Mouse (Mus musculus) limb, embryonic 13.5 days (tissue): ENCODE measurements around the gene Psmc1. TPM values are rescaled to one million over a fixed set of nuclear protein-coding genes. Genes with fewer than 3 reads are reported as not detected.

ENCODE experiments used
- ATAC-seq: fragments of 200-750 bp; cut with Nextera tagmentation; 2 replicates; pipeline ENCODE4 v1.8.0; 2017; ENCODE audit warnings: low read depth, moderate number of reproducible peaks, moderate TSS enrichment; ENCODE audit not compliant: low FRiP score
- H3K27ac ChIP-seq: fragments of 300-500 bp; sonication (generic); 2 replicates; pipeline ENCODE4 v1.5.1; 2015; ENCODE audit warnings: inconsistent platforms, mild to moderate bottlenecking, moderate library complexity
- H3K27me3 ChIP-seq: fragments of 300-500 bp; sonication (generic); 2 replicates; pipeline ENCODE4 v1.6.1; 2015; ENCODE audit warnings: mild to moderate bottlenecking, inconsistent platforms
- H3K36me3 ChIP-seq: fragments of 300-500 bp; sonication (generic); 2 replicates; pipeline ENCODE4 v1.6.1; 2015; ENCODE audit warnings: inconsistent platforms, mild to moderate bottlenecking, moderate library complexity
- H3K4me1 ChIP-seq: fragments of 300-500 bp; sonication (generic); 2 replicates; pipeline ENCODE4 v1.6.1; 2015; ENCODE audit warnings: inconsistent platforms
- H3K4me2 ChIP-seq: fragments of 300-500 bp; sonication (generic); replicated peaks from 2 replicates; pipeline ENCODE4 v1.6.1; 2015; ENCODE audit warnings: inconsistent platforms, mild to moderate bottlenecking, moderate library complexity
- H3K4me3 ChIP-seq: fragments of 300-500 bp; sonication (generic); 2 replicates; pipeline ENCODE4 v1.5.1; 2015; ENCODE audit warnings: moderate library complexity, mild to moderate bottlenecking, inconsistent platforms
- H3K9ac ChIP-seq: fragments of 300-500 bp; sonication (generic); 2 replicates; pipeline ENCODE4 v1.6.1; 2015; ENCODE audit warnings: mild to moderate bottlenecking, inconsistent platforms
- H3K9me3 ChIP-seq: fragments of 300-500 bp; sonication (generic); 2 replicates; pipeline ENCODE4 v1.6.1; 2016; ENCODE audit warnings: inconsistent platforms
- WGBS: fragments of 180-500 bp; shearing (Covaris S2); methylation state at CpG from one replicate; pipeline ENCODE4 v1.1.7; 2015; 5-methylcytosine and 5-hydroxymethylcytosine counted together
- polyA plus RNA-seq: library from polyadenylated mRNA; unstranded; fragments of >200 nt; fragmentation: Nextera tagmentation; extraction: Ambion mirVana; gene quantifications from 2 replicates; pipeline ENCODE4 v1.2.1, GENCODE M21; 2015

Psmc1 gene
- polyA plus RNA-seq, 1 experiment from 2014 or later = 292 TPM

DNA sequence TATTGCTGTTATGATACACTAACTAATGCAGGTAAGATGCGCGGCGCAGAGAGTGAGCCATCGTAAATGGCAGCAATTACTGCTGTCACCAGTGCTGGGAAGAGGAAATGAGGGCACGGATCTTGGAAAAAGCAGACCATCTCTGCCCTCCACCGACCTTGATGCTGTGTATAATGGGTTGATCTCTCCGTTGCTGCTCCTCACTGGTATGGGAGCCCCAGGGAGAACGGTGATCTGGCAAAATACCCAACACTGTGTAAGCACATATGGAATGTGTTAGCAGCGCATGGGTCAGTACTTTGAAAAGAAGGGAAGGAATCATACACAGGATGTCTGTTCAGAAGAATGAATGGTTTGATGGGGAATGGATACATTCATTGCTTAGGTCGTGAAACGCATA lies 16.9 kb upstream of the Psmc1 start:
- no peak for ATAC-seq
- Histone ChIP-seq H3K4me3 (no peak overlapping the region), H3K27ac (no peak overlapping the region), H3K36me3 (no peaks in the 10 kb centered on the region), H3K9ac (no peak overlapping the region), H3K4me1 (peaks cover 9% of the 10 kb centered on the region), H3K27me3 (no peaks in the 10 kb centered on the region), H3K4me2 (no peak overlapping the region), H3K9me3 (no peaks in the 10 kb centered on the region)
- 47% methylated on average over 11 of the region's 11 CpGs for WGBS

DNA sequence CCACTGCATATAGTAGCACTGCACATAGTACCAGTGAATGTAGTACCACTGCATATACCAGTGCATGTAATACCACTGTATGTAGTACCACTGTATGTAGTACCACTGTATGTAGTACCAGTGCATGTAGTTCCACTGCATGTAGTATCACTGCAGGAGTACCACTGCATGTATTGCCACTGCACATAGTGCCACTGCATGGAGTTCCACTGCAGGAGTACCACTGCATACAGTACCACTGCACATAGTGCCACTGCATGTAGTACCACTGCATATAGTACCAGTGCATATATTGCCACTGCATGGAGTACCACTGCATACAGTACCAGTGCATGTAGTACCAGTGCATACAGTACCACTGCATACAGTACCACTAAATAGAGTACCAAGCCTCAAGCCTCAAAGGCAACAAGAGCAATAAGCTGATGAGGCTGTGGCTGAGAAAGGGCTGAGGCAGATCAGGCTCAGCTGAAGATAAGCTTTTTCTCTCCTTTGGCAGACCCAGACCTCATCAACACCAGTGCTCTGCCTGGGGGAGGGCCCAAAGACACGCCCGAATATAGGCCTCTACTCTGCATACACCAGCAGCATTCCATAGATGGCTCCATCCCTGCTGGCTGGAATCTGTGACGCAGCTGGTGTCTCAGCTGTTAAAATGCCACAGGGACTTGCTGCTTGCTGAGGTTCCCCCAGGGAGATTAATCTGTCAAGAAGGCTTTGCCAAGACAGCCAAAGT lies 9.8 kb upstream of the Psmc1 start:
- 42% methylated on average over 3 of the region's 3 CpGs for WGBS
- Histone ChIP-seq H3K4me1 (no peaks in the 10 kb centered on the region), H3K4me3 (no peak overlapping the region), H3K27ac (no peak overlapping the region), H3K9ac (no peak overlapping the region), H3K4me2 (no peak overlapping the region), H3K27me3 (0 out of 2 replicates have a peak, but pooled peaks cover 3% of the 10 kb centered on the region), H3K36me3 (no peaks in the 10 kb centered on the region), H3K9me3 (no peaks in the 10 kb centered on the region)
- ATAC-seq = peak; percentile 81

DNA sequence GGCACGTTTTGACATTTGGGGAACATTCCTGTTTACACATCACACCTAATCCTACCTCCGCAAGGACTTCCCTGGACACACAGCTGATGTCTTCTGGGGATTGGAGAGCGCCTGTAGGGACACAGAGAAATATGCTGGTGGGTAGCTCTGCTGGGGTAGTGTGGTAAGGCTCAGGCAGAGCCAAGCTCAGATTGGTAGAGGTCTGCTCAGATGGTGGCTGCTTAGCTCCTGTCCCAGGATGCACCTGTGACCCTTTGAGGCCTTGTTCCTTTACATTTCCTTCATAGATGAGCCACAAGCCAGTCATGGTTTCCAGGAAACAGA lies 9.3 kb upstream of the Psmc1 start:
- H3K27ac ChIP-seq = no peak overlapping the region
- no peak overlapping the region for H3K4me3 ChIP-seq
- WGBS = 69% methylated on average over 3 of the region's 3 CpGs
- H3K27me3 ChIP-seq = 0 out of 2 replicates have a peak, but pooled peaks cover 3% of the 10 kb centered on the region
- no peaks in the 10 kb centered on the region for H3K4me1 ChIP-seq
- ATAC-seq = peak; percentile 62
- no peaks in the 10 kb centered on the region for H3K36me3 ChIP-seq
- H3K9me3 ChIP-seq = no peaks in the 10 kb centered on the region
- no peak overlapping the region for H3K9ac ChIP-seq
- no peak overlapping the region for H3K4me2 ChIP-seq

DNA sequence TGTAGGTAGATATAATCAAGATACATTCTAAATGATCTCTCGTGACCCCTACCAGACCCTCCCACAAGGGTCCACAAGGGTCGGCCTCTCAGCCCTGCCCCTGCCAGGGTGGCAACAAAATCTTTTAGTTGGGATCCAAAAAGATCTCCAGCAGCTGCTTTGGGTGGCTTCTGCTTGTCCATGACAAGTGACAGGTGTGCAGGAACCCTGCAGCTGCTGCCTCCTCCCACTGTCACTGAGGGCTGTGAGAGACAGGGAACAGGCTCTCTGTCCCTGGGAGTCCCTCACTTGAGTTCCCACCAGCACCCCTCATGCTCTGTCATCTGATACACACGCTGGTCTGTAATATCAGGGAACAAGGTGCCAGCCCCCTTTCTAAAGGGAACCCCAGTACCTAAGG lies 8.3 kb upstream of the Psmc1 start:
- 0 out of 2 replicates have a peak, but pooled peaks cover 3% of the 10 kb centered on the region for H3K27me3 ChIP-seq
- no peak overlapping the region for H3K9ac ChIP-seq
- no peaks in the 10 kb centered on the region for H3K9me3 ChIP-seq
- no peak overlapping the region for H3K4me2 ChIP-seq
- no peaks in the 10 kb centered on the region for H3K36me3 ChIP-seq
- H3K4me3 ChIP-seq = no peak overlapping the region
- WGBS = 62% methylated on average over 3 of the region's 3 CpGs
- no peaks in the 10 kb centered on the region for H3K4me1 ChIP-seq
- H3K27ac ChIP-seq = no peak overlapping the region
- no peak for ATAC-seq

DNA sequence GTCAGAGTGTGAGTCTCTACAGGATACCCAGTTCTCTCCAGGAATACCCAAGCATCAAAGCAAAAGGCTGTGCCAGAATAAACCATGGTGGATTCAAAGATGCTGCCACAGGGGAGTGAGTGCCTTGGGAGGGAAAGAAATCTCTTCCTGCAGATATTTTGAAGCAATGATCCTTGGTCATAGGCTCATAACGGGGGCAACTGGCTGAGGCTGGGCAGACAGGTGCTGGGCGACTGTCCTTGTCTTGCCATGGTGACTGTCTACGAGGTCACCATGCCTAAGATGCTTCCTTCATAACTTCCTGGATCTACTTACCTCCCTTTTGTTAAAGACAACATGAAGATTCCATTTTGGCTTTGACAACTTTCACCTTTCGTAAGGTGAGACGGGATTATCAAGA lies 5.4 kb upstream of the Psmc1 start:
- WGBS = 89% methylated on average over 5 of the region's 5 CpGs
- Histone ChIP-seq H3K36me3 (no peaks in the 10 kb centered on the region), H3K4me1 (no peaks in the 10 kb centered on the region), H3K4me3 (no peak overlapping the region), H3K4me2 (no peak overlapping the region), H3K9ac (no peak overlapping the region), H3K27me3 (0 out of 2 replicates have a peak, but pooled peaks cover 3% of the 10 kb centered on the region), H3K9me3 (no peaks in the 10 kb centered on the region), H3K27ac (no peak overlapping the region)
- no peak for ATAC-seq

DNA sequence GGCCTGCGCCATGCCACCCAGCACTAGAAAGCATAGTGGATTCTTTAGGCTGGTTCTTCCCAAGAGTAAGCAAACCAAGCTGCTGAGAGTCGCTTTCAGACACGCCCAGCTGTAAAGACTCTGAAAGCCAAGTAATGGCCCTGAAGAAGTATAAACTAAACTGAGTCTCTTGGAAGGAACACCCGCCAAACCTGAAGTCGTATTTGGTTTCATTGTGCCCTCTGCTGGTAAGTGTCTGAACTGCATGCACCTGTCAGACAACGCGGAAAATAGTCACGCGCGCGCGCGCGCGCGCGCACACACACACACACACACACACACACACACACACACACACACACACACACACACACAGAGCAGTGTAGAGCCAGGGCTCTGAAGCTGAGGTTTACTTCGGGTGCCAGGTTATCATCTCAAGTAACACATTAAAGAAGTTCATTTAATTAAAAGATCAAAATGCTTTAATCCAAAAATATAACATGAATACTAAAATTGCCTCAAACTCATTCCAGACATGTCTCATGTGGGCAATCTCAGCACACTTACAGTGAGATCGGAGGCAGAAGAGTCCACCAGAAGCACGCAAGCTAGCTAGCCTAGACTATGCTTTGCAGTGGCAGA lies 3.6 kb upstream of the Psmc1 start:
- H3K9ac ChIP-seq = no peak overlapping the region
- no peak overlapping the region for H3K4me2 ChIP-seq
- no peaks in the 10 kb centered on the region for H3K9me3 ChIP-seq
- peaks cover under 1% of the 10 kb centered on the region; the same call in 1 of the 2 replicates for H3K36me3 ChIP-seq
- H3K4me3 ChIP-seq = no peak overlapping the region
- 0 out of 2 replicates have a peak, but pooled peaks cover 3% of the 10 kb centered on the region for H3K27me3 ChIP-seq
- peaks cover 7% of the 10 kb centered on the region for H3K4me1 ChIP-seq
- WGBS = 23% methylated on average over 10 of the region's 20 CpGs
- H3K27ac ChIP-seq = no peak overlapping the region
- no peak for ATAC-seq

DNA sequence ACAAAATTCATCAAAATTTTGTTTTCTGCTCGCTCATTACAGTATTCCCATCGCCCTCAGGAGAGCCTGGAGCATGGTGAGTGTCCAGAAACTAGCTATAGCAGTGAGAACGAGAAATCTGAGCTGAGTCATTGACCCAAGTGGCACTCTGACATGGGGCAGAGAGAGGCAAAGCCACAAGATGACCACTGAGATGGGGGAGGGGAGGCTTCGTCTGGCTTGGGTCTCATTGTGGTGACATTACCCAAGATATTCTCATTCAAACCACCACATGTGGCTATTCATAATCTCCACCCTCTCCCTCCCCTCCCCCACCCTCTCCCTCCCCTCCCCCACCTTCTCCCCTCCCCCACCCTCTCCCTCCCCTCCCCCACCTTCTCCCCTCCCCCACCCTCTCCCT lies 2.5 kb upstream of the Psmc1 start:
- Histone ChIP-seq H3K4me3 (no peak overlapping the region), H3K4me1 (peaks cover 10% of the 10 kb centered on the region), H3K4me2 (no peak overlapping the region), H3K9me3 (no peaks in the 10 kb centered on the region), H3K27me3 (0 out of 2 replicates have a peak, but pooled peaks cover 3% of the 10 kb centered on the region), H3K9ac (no peak overlapping the region), H3K36me3 (peaks cover 11% of the 10 kb centered on the region), H3K27ac (no peak overlapping the region)
- 59% methylated on average over 4 of the region's 4 CpGs for WGBS
- ATAC-seq = no peak

DNA sequence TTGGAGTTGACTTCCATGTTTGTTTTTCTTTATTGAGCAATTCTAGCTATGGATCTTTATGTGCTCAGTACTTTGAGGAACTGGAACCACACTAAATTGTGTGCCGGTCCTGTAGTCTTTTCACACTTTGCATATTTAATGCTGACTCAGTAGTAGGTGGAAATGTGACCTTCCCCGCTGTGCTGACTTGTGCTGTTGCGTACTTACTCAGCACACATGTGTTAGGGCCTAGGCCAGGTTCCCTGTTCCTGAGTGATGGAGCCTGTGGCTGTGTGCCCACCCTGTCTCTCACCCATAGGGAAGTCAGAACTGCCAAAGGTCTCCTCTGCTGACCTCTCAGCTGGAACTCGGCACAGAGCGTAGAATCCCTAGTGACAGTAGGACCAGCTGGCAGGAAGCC lies 6.0 kb downstream of the Psmc1 start:
- H3K36me3 ChIP-seq = peaks cover 91% of the 10 kb centered on the region
- H3K27me3 ChIP-seq = no peaks in the 10 kb centered on the region
- no peak overlapping the region for H3K27ac ChIP-seq
- no peak overlapping the region for H3K4me2 ChIP-seq
- H3K4me1 ChIP-seq = peaks cover 6% of the 10 kb centered on the region
- no peak overlapping the region for H3K4me3 ChIP-seq
- no peaks in the 10 kb centered on the region for H3K9me3 ChIP-seq
- 95% methylated on average over 5 of the region's 5 CpGs for WGBS
- no peak overlapping the region for H3K9ac ChIP-seq
- ATAC-seq = no peak

DNA sequence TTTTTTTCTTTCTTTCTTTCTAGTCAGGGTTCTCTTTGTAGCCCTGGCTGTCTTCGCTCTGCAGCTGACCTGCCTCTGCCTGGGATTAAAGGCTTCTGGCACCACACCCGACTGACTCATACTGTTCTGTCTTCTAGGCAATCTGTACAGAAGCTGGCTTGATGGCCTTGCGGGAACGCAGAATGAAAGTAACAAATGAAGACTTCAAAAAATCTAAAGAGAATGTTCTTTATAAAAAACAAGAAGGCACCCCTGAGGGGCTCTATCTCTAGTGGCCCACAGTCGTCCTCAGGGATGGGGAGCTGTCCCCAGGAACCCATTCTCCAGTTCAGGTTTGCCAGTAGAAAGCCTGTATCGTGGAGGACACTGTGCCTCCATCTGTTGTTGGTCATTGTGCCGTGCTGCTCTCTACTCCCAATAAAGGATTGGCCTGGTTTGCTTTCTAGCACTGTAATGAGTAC lies 13.0 kb downstream of the Psmc1 start:
- no peak overlapping the region for H3K4me3 ChIP-seq
- no peaks in the 10 kb centered on the region for H3K9me3 ChIP-seq
- WGBS = 83% methylated on average over 7 of the region's 7 CpGs
- peaks cover 91% of the 10 kb centered on the region for H3K36me3 ChIP-seq
- H3K4me1 ChIP-seq = peaks cover 3% of the 10 kb centered on the region
- no peak for ATAC-seq
- H3K9ac ChIP-seq = no peak overlapping the region
- H3K27ac ChIP-seq = no peak overlapping the region
- no peaks in the 10 kb centered on the region for H3K27me3 ChIP-seq
- H3K4me2 ChIP-seq = no peak overlapping the region

DNA sequence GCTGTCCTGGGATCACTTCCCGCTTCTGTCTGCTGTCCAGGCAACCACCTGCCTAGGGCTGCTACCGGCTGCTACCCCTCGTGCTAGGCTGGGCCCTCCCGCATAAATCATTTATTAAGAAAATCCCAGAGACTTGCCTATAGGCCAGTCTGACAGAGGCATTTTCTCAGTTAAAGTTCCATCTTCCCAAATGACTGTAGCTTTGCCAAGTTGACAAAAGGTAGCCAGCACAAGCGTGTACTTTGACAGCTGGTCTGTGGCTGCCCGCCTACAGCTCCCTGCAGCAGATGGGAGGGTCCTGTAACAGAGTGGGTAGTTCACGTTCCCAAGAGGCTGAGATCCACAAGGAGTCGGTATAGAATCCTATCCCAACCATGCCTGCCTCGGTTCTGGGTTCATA lies 13.5 kb downstream of the Psmc1 start:
- H3K4me2 ChIP-seq = no peak overlapping the region
- H3K9ac ChIP-seq = no peak overlapping the region
- 85% methylated on average over 9 of the region's 9 CpGs for WGBS
- peaks cover 9% of the 10 kb centered on the region for H3K4me1 ChIP-seq
- no peaks in the 10 kb centered on the region for H3K27me3 ChIP-seq
- ATAC-seq = no peak
- H3K9me3 ChIP-seq = no peaks in the 10 kb centered on the region
- H3K4me3 ChIP-seq = no peak overlapping the region
- peaks cover 90% of the 10 kb centered on the region for H3K36me3 ChIP-seq
- H3K27ac ChIP-seq = no peak overlapping the region

DNA sequence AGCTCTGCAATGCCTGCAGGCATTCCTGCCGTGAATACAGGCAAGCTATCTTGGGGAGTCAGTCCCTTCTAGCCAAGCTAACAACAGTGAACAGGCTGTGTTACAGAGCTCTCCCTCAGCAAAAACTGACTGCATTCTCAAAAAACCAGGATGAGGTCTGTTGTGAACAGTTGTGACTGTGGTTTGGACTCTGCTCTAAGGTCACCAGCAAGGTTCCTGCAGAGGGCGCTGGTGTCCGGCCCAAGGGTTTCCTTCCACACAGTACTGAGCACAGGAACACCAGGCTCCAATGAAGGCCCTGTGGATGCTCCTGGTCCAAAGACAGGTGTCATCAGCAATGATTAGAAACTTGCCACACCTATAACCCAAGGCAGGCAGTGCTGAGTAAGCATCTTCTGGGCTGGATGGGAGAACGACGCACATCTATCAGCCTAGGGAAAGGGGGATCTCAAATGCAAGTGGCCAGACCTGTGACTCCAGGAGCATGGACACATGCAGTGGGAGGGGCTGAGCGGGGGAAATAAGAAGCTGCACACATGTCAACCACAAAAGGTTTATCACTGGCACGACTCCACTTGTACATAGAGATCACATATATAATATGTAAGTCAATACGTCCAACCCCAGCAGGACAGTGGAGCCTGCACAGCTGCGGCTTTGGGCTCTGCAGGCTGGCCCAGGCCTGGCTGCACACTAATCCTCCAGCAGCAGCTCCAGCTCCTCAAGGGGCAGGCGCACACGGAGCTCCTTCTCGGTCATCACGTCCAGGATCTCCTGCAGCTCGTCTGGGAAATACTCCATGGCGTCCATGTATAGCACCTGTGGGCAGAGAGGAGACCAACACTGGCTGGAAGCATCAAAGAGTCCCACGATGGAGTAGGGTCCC lies 15.2 kb downstream of the Psmc1 start:
- no peak overlapping the region for H3K9ac ChIP-seq
- H3K4me3 ChIP-seq = no peak overlapping the region
- H3K27ac ChIP-seq = no peak overlapping the region
- H3K27me3 ChIP-seq = no peaks in the 10 kb centered on the region
- 74% methylated on average over 16 of the region's 16 CpGs for WGBS
- no peak overlapping the region for H3K4me2 ChIP-seq
- ATAC-seq = peak; percentile 74
- H3K9me3 ChIP-seq = no peaks in the 10 kb centered on the region
- peaks cover 90% of the 10 kb centered on the region for H3K36me3 ChIP-seq
- peaks cover 14% of the 10 kb centered on the region for H3K4me1 ChIP-seq
